Mouse (Mus musculus) cortical plate, adult 2 months (tissue): ENCODE results near the gene Gm14548. TPM values are rescaled to one million over a fixed set of nuclear protein-coding genes. Genes with fewer than 3 reads are reported as not detected.
"Not testable (repeated sequence)": the region's sequence is repeated elsewhere in the genome, so short reads cannot be mapped to it uniquely, and the experiment has no call there.

ENCODE experiments used
- H3K27ac ChIP-seq: fragments of 200-500 bp; 2 replicates; pipeline ENCODE4 v1.5.1; 2012; ENCODE audit warnings: low read length, control low read depth, inconsistent platforms; ENCODE audit not compliant: insufficient read depth
- H3K4me1 ChIP-seq: fragments of 200-500 bp; 2 replicates; pipeline ENCODE4 v1.6.1; 2011; ENCODE audit warnings: low read length; ENCODE audit not compliant: control insufficient read depth, insufficient read depth
- H3K4me3 ChIP-seq: fragments of 200-500 bp; 2 replicates; pipeline ENCODE4 v1.5.1; 2011; ENCODE audit warnings: mild to moderate bottlenecking, low read length, control low read depth; ENCODE audit not compliant: insufficient read depth
- CTCF ChIP-seq: fragments of 200-500 bp; IDR thresholded peaks from 2 replicates; pipeline ENCODE4 v1.5.1; 2011; ENCODE audit warnings: mild to moderate bottlenecking, control low read depth, low read length; ENCODE audit not compliant: insufficient read depth; ENCODE audit errors: extremely low read depth
- POLR2A ChIP-seq: fragments of 200-500 bp; IDR thresholded peaks from 2 replicates; pipeline ENCODE4 v1.6.1; 2011; ENCODE audit warnings: mild to moderate bottlenecking, low read length, control low read depth; ENCODE audit not compliant: insufficient read depth; ENCODE audit errors: extremely low read depth
- polyA plus RNA-seq: library from polyadenylated mRNA; depleted of rRNA; stranded (reverse); fragments of >200 nt; gene quantifications from 2 replicates; pipeline ENCODE4 v1.2.3, GENCODE M21; 2012; rRNA removed

Gene Gm14548
- 0.06 TPM in 1 of 2 replicates, not detected in the other for polyA plus RNA-seq

- H3K4me3 ChIP-seq, H3K27ac ChIP-seq, H3K4me1 ChIP-seq: not testable (repeated sequence)
Measured at GRCm38 (mm10) chr7:3898036-3898590, at the start of gene Gm14548. Gene Gm14548, minus strand, starts transcription at chr7:3898120.

DNA sequence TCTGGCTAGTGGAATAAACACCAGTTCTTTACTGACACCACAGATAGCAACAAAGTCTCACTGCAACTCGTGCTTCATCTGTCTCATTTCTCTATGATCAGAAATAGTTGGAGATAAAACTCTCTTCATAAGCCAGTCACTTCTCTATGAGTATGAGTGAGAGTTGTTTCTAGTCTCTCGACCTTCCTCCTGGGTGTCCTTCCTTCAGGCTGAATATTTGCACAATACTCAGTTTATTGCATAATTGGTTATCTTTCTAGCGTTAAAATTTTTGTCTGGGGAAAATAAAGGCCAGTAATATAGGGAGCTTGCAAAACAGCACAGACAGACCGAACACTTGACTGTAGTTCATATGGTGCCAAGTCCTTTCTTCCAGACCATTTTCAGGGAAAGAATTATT lies 48.2 kb upstream of the Gm14548 start:
- Histone ChIP-seq H3K27ac (no peak overlapping the region), H3K4me3 (no peak overlapping the region), H3K4me1 (no peaks in the 10 kb centered on the region)
- no peak for TF ChIP-seq POLR2A
- TF ChIP-seq CTCF: no peak

DNA sequence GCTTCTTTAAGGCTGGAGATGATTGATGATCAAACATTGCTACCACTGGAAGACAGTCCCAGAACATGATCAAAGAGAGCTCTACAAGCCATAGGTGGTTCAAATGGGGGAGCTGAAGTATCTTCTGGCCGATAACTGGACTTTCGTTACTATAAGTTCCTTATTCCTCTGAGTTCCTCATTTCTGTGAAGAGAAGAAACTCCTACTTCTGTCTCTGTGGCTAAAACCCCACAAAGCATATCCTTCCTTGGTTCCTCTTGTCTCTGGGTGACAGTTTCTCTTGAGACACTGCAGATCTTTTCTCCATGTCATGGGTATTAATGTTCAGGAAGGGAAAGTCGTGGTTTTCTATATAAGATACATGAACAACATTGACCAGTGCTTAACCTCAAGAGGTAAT lies 43.0 kb upstream of the Gm14548 start:
- no peak for TF ChIP-seq CTCF
- TF ChIP-seq POLR2A: no peak
- Histone ChIP-seq H3K4me3 (no peak overlapping the region), H3K27ac (no peak overlapping the region), H3K4me1 (no peaks in the 10 kb centered on the region)

- no peak overlapping the region for H3K4me3 ChIP-seq
- H3K27ac ChIP-seq: no peak overlapping the region
- no peak for TF ChIP-seq POLR2A
- H3K4me1 ChIP-seq: no peaks in the 10 kb centered on the region
Measured at GRCm38 (mm10) chr7:3939866-3940525, 42.1 kb upstream of the Gm14548 start.

DNA sequence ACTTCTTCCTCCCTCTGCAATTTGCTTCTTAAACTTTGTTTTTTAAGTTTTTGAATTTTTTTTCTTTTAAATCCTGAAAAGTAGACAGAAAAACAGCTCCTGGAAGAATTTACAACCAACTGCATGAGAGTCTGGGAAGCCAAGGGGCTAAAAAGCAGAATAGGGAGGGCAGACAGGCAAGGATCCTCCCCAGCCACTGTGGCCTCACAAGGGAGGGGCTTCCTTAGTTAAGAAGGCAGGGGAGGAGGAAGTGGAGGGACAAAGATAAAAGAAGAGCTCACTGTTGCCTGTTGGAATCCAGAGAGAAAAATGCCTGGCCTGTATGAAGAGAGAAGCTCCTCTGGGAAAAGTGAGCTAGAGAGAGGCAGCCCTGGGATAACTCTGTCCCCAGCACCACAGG lies 37.6 kb upstream of the Gm14548 start:
- H3K27ac ChIP-seq, H3K4me3 ChIP-seq, H3K4me1 ChIP-seq: not testable (repeated sequence)

- H3K27ac ChIP-seq, H3K4me1 ChIP-seq, H3K4me3 ChIP-seq: not testable (repeated sequence)
Measured at GRCm38 (mm10) chr7:3915387-3915786, 17.5 kb upstream of the Gm14548 start, which contains the start of gene Lilra6. Gene Lilra6, minus strand, starts transcription at chr7:3915503.

GRCm38 (mm10) chr7:3903704-3904103 lies 5.8 kb upstream of the Gm14548 start:
- no peak overlapping the region for H3K27ac ChIP-seq
- H3K4me1 ChIP-seq: no peaks in the 10 kb centered on the region

DNA sequence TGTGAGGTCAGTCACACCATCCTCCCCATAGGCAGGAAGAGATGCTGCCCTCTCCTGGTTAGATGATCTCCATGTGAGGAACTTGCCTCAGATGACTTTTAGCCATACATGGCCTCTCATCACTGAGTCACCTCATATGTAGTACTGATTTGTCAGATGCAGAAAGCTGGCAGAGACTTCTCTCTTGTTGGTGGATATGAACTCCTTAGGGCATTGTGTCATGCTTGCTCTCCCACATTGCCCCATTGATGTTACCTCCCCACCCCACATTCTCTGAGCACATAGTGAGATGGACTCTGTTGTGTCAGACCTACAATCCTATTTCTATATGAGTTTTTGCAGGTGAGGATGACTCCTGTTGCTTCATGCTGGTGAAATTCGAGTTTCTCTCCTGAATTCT lies 22.9 kb downstream of the Gm14548 start:
- not testable (repeated sequence) for H3K4me1 ChIP-seq, H3K27ac ChIP-seq, H3K4me3 ChIP-seq

More at GRCm38 (mm10) chr7:3903704-3904103, 5.8 kb upstream of the Gm14548 start:
- TF ChIP-seq POLR2A: no peak
- no peak for TF ChIP-seq CTCF
- H3K4me3 ChIP-seq: no peak overlapping the region

- H3K4me3 ChIP-seq, H3K4me1 ChIP-seq, H3K27ac ChIP-seq: not testable (repeated sequence)
Measured at GRCm38 (mm10) chr7:3844951-3845350, 53.0 kb downstream of the Gm14548 start, which contains the start of gene Pira2. Gene Pira2, minus strand, starts transcription at chr7:3845051.

DNA sequence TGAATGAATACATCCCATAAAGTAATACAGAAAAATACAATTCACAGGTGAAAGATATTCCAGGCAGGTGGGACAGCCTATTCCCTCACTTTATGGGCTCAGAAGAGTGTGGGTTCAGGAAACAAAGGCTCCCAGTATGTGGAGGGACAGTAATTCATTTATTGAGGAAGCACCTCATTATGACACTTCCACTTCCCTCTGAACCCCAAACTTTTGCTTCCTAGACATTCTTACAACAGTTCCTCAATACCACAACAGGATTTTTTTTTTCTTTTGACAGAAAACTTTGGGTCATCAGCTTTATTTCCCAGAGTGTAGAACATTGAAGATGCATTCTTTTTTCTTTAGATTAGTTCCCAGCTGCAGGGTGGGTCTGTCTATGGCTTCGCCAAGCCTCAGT lies 60.1 kb downstream of the Gm14548 start:
- H3K4me3 ChIP-seq, H3K4me1 ChIP-seq, H3K27ac ChIP-seq: not testable (repeated sequence)

Other genes starting within 250 kb of the Gm14548 start
- 7.3 and 8.3 TPM in 2 replicates for gene Leng1, start 232.3 kb downstream of the Gm14548 start, polyA plus RNA-seq
- gene Tmc4, start 220.6 kb downstream of the Gm14548 start, polyA plus RNA-seq: 12.6 and 14.8 TPM in 2 replicates
- gene Tsen34, start 205.3 kb downstream of the Gm14548 start, polyA plus RNA-seq: 88.4 and 94.9 TPM in 2 replicates
- gene Mboat7, start 204.6 kb downstream of the Gm14548 start, polyA plus RNA-seq: 155 and 156 TPM in 2 replicates
- 938 and 983 TPM in 2 replicates for gene Rps9, start 194.1 kb downstream of the Gm14548 start, polyA plus RNA-seq
- 0.38 and 0.40 TPM in 2 replicates for gene Pirb, start 177.7 kb downstream of the Gm14548 start, polyA plus RNA-seq
- gene Gm15448, start 72.4 kb downstream of the Gm14548 start, polyA plus RNA-seq: not detected in 2 replicates
- not detected in 2 replicates for gene Pira2, start 53.1 kb downstream of the Gm14548 start, polyA plus RNA-seq
- gene Lilra6, start 17.4 kb upstream of the Gm14548 start, polyA plus RNA-seq: 0.06 TPM in 1 of 2 replicates, not detected in the other
- gene Lair1, start 165.1 kb upstream of the Gm14548 start, polyA plus RNA-seq: 9.3 and 11.1 TPM in 2 replicates
- gene Ttyh1, start 221.3 kb upstream of the Gm14548 start, polyA plus RNA-seq: 817 and 841 TPM in 2 replicates
- 481 and 484 TPM in 2 replicates for gene Leng8, start 238.9 kb upstream of the Gm14548 start, polyA plus RNA-seq